Mouse (Mus musculus): ENCODE results near the gene Setd2. TPM values are rescaled to one million over a fixed set of nuclear protein-coding genes. Genes with fewer than 3 reads are reported as not detected.

Gene Setd2
- polyA plus RNA-seq, 1 experiment, result 28.3 TPM

DNA sequence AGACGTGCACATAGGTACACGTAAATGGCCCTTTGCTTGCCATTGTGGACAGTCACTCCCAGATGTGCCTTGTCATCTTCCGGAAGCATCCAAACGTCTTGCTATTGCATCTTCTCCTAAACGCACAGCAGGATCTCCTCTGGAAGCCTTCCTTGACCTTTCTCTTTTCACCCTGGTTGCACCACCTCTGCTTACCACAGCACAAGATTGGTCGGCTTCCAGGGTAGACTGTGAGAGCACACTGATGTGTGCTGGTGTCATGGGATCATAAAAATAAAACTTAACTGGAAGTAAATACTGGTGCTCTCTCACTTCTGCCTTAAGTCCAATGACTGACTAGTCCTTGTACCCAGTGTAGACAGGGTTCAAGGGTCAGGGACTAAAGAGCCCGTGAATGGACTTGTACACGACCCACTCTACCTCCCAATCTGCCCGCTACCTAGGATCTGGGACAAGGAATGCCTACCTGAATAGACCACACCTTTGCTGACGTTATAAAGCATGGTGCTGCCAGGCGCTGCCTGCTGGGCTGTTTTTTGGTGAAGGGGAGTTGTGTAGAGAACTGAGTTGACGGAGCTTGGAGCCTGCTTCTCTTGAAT, 90.3 kb downstream of the Setd2 start:
- WGBS, result 60% methylated on average over 12 of the region's 12 CpGs
- no peak for DNase-seq (ENCODE audit: low read depth, low spot score)

DNA sequence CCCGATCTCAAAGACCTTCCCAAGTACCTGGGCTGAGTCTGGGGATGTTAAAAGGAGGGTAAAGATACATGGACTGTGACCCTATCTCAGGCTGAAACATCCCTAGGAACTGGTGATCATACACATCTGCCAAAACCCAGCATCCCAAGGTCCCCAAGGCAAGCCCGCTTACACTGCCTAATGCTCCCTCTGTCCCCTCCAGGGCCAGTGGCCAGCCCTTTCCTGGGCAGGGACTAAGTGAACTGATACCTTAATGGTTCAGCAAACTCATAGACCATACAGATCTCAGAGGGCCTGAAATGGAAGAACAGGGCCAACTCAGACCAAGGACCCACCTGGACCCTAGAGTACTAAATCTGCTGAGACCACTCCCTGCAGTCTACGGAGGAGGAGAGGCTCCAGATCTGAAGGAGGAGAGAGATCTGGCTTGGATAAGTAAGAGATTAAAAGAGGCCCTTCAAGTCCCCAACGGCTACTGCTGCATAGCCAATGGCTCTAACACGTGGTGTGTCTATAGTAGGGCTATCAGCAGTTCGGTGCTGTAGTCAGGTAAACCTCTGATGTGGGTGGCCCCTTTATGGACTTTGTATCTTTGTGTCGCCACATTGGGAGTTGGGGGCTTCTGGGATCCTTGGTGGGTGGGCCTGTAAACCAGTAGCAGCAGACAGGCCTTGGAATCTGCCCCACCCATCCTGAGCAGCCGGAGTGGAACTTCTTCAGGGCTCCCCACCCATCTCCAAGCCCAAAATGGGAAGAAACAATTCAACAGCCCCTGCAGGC, 91.2 kb downstream of the Setd2 start:
- no peak for DNase-seq (ENCODE audit: low read depth, low spot score)
- WGBS, result 48% methylated on average over 8 of the region's 8 CpGs

DNA sequence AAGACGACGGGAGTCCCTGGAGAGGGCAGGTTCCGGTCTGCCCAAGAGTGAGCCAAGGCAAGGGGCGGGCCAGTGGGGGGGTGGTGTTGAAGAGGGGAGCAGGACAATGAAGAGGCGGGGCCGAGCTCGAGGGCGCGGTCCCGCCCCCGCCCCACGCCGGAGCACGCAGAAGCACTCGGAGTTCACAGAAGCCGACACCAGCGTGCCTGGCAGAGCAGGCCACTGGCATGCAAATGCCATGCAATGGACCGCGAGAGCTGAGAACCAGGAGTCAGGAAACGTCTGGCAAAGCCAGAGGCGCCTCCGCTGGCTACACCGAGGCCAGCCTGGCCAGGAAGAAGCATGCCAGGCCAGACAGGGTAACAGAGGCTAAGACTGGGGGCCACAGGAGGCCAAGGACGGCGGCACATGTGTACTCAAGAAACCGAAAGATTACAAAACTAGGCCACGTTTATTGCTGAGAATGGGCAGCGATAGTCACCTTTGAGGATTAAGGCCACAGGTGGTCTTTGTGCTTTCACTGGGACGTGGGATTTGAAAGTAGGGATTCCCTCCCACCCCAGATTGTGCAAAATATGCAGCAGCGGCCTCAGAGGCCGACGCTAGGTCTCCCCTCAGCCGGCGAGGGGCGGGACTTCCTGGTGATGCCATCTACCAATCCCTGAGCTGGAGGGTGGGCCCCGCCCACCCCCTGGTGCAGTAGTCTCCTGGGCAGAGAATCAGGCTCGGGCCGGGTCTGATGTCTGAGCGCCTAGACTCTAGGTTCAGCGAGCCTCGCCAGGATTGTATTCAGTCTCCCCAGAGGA, 92.2 kb downstream of the Setd2 start, which contains the start of gene Nradd:
Gene Nradd (minus strand): TSS at position 92 of the 806 bp plus-strand sequence.
- 6% methylated on average over 41 of the region's 41 CpGs for WGBS
- DNase-seq (ENCODE audit: low read depth, low spot score), result peak; percentile 37

DNA sequence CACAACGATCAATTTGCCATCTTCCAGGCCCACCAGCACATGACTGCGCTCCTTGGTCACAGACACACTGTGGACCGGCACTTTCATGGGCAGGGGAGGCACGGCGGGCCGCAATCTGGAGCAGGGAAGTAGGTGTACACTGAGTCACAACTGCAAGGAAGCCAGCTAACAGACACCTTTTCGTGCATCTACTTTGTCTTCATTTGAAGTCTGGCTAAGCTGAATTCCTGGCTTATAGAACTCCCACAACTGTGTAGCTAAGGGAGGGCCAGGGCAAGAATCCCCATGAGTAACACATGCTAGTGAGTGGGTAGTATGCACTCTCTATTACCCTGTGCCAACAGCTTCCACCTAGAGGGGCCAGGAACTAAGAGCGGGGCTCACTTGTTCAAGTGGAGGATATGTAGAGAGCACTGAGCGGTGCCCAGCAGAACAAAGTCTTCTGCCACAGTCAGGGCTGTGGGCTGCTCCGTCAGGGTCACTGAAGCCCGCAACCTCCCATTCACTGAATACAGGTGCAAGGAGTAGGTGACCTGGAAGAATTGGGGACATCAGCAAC, 93.0 kb downstream of the Setd2 start:
- 80% methylated on average over 11 of the region's 11 CpGs for WGBS
- no peak for DNase-seq (ENCODE audit: low read depth, low spot score)

DNA sequence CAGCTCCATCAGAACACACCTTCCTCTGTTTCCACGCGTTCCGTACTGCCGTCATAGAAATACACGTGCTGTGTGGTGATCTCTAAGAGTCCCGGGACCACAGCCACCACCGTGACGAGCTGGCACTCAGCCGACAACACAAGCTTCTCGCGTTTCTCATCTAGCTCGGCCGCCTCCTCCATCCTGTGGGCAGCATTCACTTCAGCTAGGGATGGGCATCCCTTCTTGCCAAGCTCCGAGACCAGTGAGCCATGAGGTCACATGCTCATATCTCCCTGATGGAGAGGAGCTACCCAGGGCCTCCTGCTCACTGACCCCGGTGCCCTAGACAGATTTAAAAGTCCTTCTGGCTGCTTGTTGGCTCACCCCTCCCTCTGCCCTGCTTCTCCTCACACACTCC, 97.8 kb downstream of the Setd2 start:
- 87% methylated on average over 15 of the region's 15 CpGs for WGBS
- DNase-seq (ENCODE audit: low read depth, low spot score), result no peak

DNA sequence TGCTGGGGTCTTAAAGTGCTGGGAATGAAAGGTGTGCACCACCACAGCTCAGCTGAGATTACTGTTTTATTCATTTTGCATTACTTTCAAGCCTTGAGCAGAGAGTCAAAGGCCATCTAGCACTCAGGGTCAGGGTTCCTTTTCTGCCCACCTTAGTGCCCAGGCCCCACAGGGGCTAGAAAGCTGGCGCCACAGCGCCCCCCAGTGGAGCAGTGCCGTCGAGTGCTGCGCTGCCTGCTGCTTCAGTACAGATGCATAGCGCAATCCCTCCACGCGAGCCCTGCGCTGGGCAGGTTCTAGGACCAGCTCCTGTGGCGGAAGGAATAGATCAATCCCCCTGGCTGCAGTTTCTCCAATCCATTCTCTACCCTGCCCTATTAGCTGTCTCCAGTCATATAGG, 98.8 kb downstream of the Setd2 start:
- DNase-seq (ENCODE audit: low read depth, low spot score), result no peak
- 57% methylated on average over 10 of the region's 10 CpGs for WGBS

DNA sequence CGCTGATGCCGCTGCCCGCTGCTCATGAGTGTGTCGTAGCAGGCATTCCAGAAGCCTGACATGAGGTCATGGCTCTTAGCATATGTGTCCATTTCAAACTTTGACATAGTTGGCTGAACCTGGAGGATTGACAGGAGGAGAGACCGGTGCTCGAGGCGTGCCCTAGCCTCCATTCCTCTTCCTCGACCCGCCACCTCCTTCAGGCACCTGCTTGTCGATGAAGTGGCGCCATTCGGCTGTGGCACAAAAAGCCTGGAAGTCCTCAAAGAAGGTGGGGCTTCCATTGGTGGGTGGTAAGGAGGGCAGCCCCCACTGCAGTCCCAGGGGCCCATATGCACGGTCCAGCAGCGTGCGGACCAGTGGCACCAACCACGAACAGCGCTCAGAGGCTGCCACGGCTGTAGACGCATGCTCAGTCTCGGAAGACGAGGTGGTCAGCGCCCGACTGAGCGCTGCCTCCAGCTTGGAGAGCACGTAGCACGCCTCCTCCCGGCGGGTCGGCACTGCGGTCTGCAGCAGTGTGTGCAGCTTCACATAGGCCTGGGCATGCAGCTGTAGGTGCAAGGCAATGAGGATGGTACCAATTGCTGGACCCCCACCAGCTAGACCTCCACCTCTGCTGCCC, 99.4 kb downstream of the Setd2 start:
- 73% methylated on average over 30 of the region's 30 CpGs for WGBS
- no peak for DNase-seq (ENCODE audit: low read depth, low spot score)

DNA sequence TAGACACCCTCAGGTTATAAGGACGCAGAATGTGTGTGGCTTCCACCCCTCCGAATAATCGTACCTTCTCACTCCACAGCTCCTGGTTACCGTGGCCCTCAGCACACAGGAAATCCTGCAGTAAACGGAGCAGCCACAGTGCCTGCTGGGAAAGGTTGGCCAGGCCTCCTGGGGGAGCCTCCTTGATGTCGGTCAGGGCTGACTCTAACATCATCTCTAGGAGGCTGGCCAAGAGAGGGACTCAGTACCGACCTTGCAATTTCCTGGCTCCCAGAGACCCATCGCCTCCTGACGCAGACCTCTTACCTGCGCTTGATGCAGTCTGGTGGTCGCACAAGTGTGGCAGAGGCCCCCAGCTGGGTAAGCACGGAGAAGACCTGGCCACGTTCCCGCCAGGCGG, 100.3 kb downstream of the Setd2 start:
- DNase-seq (ENCODE audit: low read depth, low spot score), result no peak
- WGBS, result 88% methylated on average over 15 of the region's 15 CpGs

DNA sequence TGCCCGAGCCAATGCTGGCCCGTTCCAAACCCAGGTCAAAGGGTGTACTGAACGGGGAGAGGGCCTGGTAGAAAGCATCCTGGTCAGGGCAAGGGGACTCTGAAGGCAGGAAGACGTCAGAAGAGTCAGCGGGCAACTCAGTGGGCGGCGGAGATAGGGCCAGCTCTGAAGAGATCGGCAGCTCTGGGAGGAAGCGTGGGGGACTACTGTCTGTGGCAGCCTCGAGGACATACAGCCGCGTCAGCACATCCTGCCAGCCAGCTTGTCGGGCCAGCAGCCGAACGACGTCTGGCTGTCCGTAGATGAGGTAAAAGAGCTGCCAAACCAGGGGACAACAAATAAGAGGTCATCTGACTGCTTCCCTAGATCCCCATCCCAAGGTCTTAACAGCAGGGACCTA, 101.5 kb downstream of the Setd2 start:
- 86% methylated on average over 17 of the region's 17 CpGs for WGBS
- no peak for DNase-seq (ENCODE audit: low read depth, low spot score)

DNA sequence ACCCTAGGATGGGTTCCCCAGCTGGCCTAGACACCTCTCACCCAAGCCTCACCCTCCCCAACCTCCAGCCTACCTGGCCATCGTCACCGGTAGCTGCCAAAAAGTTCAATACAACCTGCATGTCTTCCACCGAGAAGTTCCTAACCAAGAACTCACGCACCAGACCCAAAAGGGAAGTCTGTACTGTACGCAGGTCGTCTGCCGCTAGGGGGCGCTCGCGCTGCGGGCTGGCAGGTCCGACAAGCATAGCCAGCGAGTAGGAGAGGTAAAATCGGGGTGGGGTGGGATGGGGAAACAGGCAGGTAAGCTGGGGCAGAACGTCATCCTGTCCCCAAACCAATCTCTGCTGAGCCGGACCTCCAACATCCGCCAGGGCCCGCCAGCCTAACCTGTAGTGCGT, 102.8 kb downstream of the Setd2 start:
- no peak for DNase-seq (ENCODE audit: low read depth, low spot score)
- WGBS, result 19% methylated on average over 19 of the region's 19 CpGs

DNA sequence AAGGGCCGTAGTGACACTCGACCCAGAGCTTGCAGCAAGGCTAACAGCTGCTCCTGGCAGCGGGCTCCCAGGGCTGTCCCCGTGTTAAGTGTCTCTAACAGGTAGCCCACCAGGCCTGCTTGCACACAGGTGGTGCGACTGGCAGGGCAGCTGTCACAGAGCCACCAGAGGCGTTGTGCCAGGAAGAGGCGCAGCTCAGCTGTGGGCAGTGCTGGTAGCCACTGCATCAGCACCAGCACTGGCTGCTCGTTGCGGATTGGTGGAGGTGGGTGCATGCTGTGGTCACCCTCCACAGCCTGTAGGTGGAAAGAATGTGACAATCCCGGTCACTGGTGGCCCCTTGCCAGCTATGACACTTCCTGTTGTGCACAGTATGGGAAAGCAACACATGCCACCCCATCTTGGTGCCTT, 106.2 kb downstream of the Setd2 start:
- 88% methylated on average over 10 of the region's 10 CpGs for WGBS

DNA sequence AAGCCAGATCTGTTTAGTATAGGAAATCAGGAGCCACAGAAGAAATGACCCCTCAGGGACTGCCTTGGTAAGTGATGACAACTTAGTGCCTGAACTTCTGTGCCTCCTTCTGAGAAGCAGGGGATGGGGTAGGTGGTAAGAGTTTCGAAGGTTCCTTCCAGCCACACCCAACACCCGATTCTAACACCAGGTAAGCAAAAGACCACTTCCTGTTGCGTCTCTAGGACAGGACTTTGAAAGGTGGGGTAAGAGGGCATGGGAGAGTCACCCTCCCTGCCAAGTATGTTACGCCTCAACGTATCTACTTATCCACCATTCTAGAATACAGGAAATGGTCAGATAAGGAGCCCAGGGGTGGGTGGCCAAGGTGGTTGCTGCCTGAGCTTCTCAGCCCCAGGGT, 108.6 kb downstream of the Setd2 start:
- DNase-seq (ENCODE audit: low read depth, low spot score), result no peak
- WGBS, result 68% methylated on average over 5 of the region's 5 CpGs

More for the DNA sequence above, 106.2 kb downstream of the Setd2 start:
- no peak for DNase-seq (ENCODE audit: low read depth, low spot score)

DNA sequence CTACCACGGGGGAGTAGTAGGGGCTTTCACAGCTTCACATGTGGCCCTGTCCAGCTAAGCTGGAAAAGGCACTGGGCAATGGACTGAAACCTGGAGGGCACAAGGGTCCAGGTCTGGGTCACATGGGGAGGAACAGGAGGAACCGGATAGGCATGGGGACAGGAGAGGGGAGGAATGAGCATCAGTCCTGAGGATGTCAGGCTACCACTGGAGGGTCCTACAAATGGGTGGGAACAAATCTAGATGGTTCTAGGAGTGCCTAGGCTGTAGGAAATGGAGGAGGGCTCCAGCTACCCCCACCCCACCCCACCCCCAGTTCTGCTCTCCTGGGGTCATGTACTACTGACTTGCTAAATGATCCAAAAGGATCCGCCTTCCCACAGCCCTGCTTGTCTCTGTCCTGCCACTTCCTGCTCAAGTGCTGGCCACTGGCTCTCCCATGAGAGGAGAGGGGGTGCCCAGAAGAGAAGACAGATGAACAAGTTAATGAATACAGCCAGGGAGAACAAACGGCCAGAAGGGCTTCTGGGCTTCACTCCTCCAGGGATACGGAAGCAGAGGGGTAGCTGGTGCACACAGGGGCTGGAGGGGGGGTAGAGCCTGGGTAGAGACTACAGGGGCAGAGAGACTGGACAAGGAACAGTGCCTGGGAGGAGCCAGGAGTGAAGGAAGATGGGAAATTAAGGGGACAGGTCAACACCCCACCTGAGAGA, 110.6 kb downstream of the Setd2 start:
- 78% methylated on average over 5 of the region's 5 CpGs for WGBS
- no peak for DNase-seq (ENCODE audit: low read depth, low spot score)

DNA sequence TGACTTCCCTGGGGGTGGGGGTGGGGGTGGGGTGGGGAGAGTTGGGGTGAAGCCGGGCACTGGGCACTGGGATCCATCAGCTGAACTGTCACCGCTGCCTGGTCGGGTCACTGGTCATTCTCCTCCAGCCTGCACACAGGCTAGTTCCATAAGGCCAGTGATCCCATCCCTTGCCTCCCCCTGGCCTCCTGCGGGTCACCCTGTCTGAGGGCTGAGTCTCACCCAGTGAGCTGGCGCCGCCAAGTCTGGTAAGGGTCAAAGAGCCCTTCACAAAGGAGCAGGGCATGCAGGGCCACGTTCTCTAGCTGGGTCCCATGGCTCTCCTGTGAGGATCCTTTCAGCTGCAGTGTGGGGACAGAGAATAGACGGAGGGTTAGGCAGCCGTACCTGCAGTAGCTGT, 111.4 kb downstream of the Setd2 start:
- 80% methylated on average over 9 of the region's 9 CpGs for WGBS
- no peak for DNase-seq (ENCODE audit: low read depth, low spot score)

DNA sequence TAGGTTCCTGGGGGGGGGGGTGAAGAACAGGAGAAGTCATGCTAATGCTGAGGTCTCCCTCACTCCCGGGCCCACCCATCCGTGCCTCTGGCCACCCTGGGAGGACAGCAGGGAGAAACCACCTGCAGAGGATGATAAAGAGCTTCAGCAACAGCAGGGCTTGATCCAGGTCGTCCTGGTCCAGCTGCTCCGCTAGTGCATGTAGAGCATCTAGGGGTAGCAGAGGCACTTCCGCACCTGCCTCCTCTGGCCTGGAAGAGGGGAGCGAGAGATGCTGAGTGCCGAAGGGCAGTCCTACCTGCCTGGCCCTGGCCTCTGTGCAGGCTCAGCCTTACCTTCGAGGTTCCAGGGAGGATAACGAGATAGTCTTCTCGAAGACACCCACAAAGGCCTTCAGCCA, 111.9 kb downstream of the Setd2 start:
- 86% methylated on average over 10 of the region's 10 CpGs for WGBS
- no peak for DNase-seq (ENCODE audit: low read depth, low spot score)

DNA sequence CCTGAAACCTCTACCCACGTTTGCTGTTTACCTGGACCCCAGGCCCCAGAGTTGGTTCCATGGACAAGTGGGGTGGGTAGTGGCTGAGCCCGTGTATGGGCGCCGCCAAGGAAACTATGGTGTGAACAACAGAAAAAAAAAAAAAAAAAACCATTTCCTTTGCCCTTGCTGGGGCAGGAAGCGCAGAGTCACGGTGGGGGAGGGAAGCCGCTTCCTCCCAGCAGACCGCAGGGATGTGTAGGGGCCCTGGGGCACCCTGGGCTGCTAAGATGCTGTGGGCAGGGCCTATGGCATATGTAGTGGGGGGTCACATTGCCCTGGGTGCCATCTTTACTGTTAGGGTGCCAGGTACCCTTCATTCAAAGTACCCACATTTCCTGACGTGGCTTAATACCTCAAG, 112.8 kb downstream of the Setd2 start:
- 81% methylated on average over 9 of the region's 9 CpGs for WGBS
- no peak for DNase-seq (ENCODE audit: low read depth, low spot score)

DNA sequence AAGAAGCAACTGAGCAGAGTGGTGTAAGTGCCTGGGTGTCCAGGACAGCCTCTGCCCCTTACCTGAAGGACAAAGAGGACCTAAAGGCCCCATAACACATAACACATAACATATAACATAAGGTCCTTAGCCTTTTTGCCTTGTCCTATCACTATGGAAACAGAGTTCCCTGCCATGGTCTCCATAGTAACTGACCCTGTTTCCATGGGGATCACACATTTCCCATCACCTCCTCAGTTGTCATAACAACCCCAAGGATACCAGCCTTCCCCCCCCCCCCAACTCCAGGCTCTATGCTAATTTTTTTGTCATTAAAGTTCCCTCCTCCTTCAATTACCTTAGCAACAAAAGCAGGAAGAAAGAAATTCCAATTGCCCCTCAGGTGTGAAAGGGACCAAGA, 117.4 kb downstream of the Setd2 start:
- DNase-seq (ENCODE audit: low read depth, low spot score), result no peak

DNA sequence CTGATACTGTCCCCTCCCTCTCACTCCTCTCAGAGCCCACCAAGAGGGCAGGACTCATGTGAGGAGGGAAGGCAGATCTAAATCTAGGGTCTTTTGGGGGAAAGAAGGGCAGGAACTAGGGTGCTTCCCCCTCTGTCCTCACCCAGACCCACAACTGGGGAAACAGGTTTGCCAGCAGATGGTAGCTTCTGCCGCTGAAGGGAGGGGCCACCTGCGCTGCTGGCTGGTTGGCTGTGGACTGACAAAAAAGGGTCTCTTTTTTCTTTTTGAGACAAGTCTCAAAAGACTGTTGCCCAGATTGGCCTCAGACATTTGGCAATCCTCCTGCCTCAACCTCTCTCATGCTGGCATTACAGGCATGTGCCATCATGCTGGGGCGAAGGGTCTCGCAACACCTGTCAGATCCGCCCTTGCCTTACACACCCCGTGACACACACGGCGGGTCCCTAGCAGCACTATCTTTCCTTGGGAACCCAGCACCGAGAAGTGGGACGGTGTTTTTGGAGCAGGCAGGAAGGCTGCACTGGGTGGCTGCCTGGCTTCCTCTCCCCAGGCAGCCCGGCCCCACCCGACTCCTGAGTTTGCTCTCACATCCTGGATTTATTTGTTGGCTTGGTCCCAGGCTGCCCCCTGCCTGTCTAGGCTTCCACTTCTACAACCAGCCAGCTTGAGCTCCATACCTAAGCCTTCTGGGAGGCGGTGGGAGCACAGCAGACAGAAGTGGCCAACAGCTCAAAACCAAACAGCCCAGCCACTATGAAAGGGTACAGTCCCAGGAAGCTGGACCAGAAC, 119.7 kb downstream of the Setd2 start:
- 10% methylated on average over 13 of the region's 13 CpGs for WGBS
- no peak for DNase-seq (ENCODE audit: low read depth, low spot score)

Measured in large intestine, adult 2 months (tissue).